Mouse (Mus musculus): ENCODE measurements around the gene Lyplal1. TPM values are rescaled to one million over a fixed set of nuclear protein-coding genes. Genes with fewer than 3 reads are reported as not detected.

The Lyplal1 gene
- total RNA-seq, 2 experiments from 2014 or later: 22.4 to 27.9 TPM

DNA sequence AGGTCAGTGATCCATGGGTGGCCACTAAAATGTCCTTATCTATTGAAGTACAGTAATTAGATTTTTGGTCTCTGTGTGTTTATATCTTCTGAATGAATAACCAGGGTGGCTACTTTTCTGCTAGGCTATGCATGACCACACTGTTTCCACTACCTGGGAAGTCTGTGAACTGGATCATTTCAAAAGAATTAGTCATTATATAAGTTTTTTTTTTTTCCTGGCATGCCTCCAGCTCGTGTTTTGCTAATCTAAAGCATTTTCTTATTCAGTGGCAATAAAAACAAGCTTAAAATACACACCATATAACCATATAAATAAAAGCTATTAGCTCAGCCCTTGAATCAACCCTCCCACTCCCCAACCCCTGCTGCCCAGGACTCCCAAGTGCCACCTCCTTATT is 75.3 kb downstream of the Lyplal1 start:
- no peak for DNase-seq
